Mouse (Mus musculus) forebrain, postnatal 0 days (tissue): ENCODE results near the gene Svop. TPM values are rescaled to one million over a fixed set of nuclear protein-coding genes. Genes with fewer than 3 reads are reported as not detected.

ENCODE experiments used
- ATAC-seq: fragments of 200-750 bp; cut with Nextera tagmentation; 2 replicates; pipeline ENCODE4 v1.8.0; 2017; ENCODE audit warnings: mild to moderate bottlenecking, moderate library complexity
- DNase-seq: peaks from one replicate; pipeline ENCODE4 v3.0.0-alpha.2; 2015
- H3K27ac ChIP-seq: fragments of 300-500 bp; sonication (generic); 2 replicates; pipeline ENCODE4 v1.5.1; 2014; ENCODE audit warnings: low read depth, mild to moderate bottlenecking, antibody characterized with exemption, low read length, moderate library complexity, mixed read lengths
- H3K27me3 ChIP-seq: fragments of 300-500 bp; sonication (generic); 2 replicates; pipeline ENCODE4 v1.6.1; 2014; ENCODE audit warnings: mild to moderate bottlenecking, low read length, mixed read lengths; ENCODE audit not compliant: insufficient read depth
- H3K36me3 ChIP-seq: fragments of 300-500 bp; sonication (generic); 2 replicates; pipeline ENCODE4 v1.6.1; 2014; ENCODE audit warnings: mild to moderate bottlenecking, moderate library complexity; ENCODE audit not compliant: insufficient read depth
- H3K4me1 ChIP-seq: fragments of 300-500 bp; sonication (generic); 2 replicates; pipeline ENCODE4 v1.6.1; 2014; ENCODE audit warnings: antibody characterized with exemption; ENCODE audit not compliant: insufficient read depth
- H3K4me2 ChIP-seq: fragments of 300-500 bp; sonication (generic); 2 replicates; pipeline ENCODE4 v1.6.1; 2014; ENCODE audit warnings: low read depth, mild to moderate bottlenecking, moderate library complexity
- H3K4me3 ChIP-seq: fragments of 300-500 bp; sonication (generic); 2 replicates; pipeline ENCODE4 v1.5.1; 2014; ENCODE audit warnings: low read depth, low read length, mixed read lengths
- H3K9ac ChIP-seq: fragments of 300-500 bp; sonication (generic); 2 replicates; pipeline ENCODE4 v1.6.1; 2014; ENCODE audit warnings: mild to moderate bottlenecking
- H3K9me3 ChIP-seq: fragments of 300-500 bp; sonication (generic); 2 replicates; pipeline ENCODE4 v1.6.1; 2016; ENCODE audit warnings: low read length
- CTCF ChIP-seq: sonication (generic); IDR thresholded peaks from 2 replicates; pipeline ENCODE4 v1.5.1; 2016; ENCODE audit warnings: antibody characterized with exemption, control low read depth, low read depth
- WGBS: fragments of 180-500 bp; shearing (Covaris S2); extraction: QIAGEN DNeasy Blood & Tissue Kit; methylation state at CpG from one replicate; pipeline ENCODE4 v1.1.7; 2014; 5-methylcytosine and 5-hydroxymethylcytosine counted together
- polyA plus RNA-seq: library from polyadenylated mRNA; unstranded; fragments of >200 nt; fragmentation: Nextera tagmentation; extraction: Ambion mirVana; gene quantifications from 2 replicates; pipeline ENCODE4 v1.2.1, GENCODE M21; 2015
- total RNA-seq: library from RNA; depleted of rRNA; stranded (reverse); fragments of >200 nt; gene quantifications from 2 replicates; pipeline ENCODE4 v1.2.3, GENCODE M21; 2014

The Svop gene
- total and polyA plus RNA-seq, 2 experiments from 2014 or later = 97.5 to 177 TPM

- H3K9ac ChIP-seq = no peak overlapping the region
- H3K27me3 ChIP-seq = no peaks in the 10 kb centered on the region
- H3K27ac ChIP-seq = no peak overlapping the region
- 67% methylated on average over 1 of the region's 1 CpGs for WGBS
- H3K36me3 ChIP-seq = peaks cover 37% of the 10 kb centered on the region
- peaks cover 10% of the 10 kb centered on the region; the same call in 1 of the 2 replicates for H3K4me1 ChIP-seq
- TF ChIP-seq CTCF = no peak
- DNase-seq (no peak), ATAC-seq (no peak)
- H3K9me3 ChIP-seq = no peaks in the 10 kb centered on the region
- H3K4me3 ChIP-seq = no peak overlapping the region
- H3K4me2 ChIP-seq = no peak overlapping the region
Measured at GRCm38 (mm10) chr5:114102807-114103206, 11.4 kb upstream of the Svop start.

DNA sequence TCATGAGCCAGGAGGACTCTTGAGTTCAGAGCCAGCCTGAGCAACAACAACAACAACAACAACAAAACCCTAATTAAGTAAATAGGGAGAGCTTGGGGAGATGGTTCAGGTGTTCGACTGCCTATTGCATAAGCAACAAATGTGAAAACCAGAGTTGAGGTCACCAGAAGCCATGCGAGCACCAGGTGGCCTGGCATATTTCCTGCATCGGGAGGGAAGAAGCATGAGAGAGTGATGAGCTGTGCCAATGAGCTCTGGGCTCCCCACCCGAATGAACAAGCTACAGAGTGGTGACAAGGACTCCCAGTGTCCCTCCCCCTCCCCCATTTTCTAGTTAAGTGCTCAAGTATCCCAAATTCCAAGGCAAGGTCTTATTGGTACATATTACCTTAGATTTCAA, 10.5 kb upstream of the Svop start:
- Histone ChIP-seq H3K9ac (no peak overlapping the region), H3K36me3 (peaks cover 30% of the 10 kb centered on the region), H3K27ac (no peak overlapping the region), H3K9me3 (no peaks in the 10 kb centered on the region), H3K4me3 (no peak overlapping the region), H3K27me3 (no peaks in the 10 kb centered on the region), H3K4me1 (peaks cover 10% of the 10 kb centered on the region; the same call in 1 of the 2 replicates), H3K4me2 (no peak overlapping the region)
- no peak for ATAC-seq
- DNase-seq = no peak
- no peak for TF ChIP-seq CTCF
- 82% methylated on average over 4 of the region's 4 CpGs for WGBS

DNA sequence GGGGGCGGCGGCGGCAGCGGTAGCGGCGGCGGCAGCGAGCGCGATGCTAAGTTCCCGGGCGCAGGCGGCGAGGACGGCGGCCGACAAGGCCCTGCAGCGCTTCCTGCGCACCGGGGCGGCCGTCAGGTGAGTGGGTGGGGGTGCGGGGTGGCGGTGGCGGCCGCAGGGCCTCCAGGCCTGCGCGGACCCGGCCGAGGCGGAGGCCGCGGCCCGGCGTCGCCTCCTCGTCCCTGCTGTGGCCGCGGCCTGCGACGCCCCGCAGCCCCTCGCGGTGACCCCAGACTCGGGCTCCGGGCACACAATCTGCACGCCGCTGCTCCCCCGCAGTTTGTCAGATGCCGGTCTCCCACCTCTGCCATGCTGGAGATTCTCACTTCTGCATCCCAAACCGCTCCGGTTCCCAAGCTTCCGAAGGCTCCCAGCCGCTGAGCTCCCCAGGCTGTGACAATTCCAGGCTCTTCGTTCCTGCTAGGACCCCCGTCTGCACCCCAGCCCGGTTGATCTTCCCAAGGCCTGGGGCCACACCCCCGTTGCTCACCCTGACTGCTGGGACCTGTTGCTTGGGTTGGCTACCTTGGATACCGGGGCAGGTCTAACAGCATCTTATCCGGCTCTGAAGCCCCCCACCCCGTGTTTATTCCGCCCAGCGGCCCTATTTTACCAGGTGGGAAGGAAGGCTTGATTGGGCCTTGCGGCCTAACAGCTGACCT, 9.2 kb upstream of the Svop start:
- Histone ChIP-seq H3K4me2 (peak overlapping the region; percentile 96), H3K9me3 (no peaks in the 10 kb centered on the region), H3K27ac (peak overlapping the region; percentile 77), H3K27me3 (no peaks in the 10 kb centered on the region), H3K4me1 (peaks cover 10% of the 10 kb centered on the region; the same call in 1 of the 2 replicates), H3K9ac (peak overlapping the region; percentile 92), H3K4me3 (peak overlapping the region; percentile 88), H3K36me3 (peaks cover 16% of the 10 kb centered on the region; the same call in 1 of the 2 replicates)
- peak; percentile 53 for ATAC-seq
- TF ChIP-seq CTCF = no peak
- 2% methylated on average over 47 of the region's 64 CpGs for WGBS
- DNase-seq = no peak

DNA sequence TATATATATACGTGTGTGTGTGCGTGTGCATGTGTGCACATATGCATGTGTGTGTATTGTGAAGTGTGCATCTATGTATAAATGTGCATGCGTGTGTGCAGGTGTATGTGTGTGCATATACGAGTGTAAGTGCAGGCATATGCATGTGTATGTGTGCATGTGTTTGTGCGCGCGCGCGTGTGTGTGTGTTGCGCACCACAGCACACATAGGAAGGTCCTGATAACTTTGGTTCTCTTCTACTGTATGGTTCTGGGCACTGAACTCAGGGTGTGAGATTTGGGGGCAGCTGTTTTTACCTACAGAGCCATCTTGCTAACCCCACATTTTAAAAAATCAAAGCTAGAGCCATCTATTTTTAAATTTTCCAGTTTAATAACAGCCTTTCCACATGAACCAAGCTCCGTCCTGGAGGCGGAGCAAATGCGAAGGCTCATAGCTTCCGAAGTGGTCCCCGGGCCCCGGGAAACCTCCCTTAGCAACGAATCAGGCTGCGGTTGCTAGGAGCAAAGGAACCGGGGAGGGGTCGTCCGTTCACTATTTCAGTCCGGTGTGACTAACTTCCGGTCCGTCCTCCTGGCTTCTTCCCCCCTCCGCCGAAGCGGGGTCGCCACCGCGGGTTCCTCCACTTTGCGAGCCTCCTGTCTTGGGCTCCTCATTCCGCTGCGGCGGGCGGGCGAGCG, 8.5 kb upstream of the Svop start:
- Histone ChIP-seq H3K36me3 (peaks cover 12% of the 10 kb centered on the region; the same call in 1 of the 2 replicates), H3K9ac (peak overlapping the region; percentile 92), H3K27me3 (no peaks in the 10 kb centered on the region), H3K4me2 (peak overlapping the region; percentile 96), H3K4me1 (peaks cover 10% of the 10 kb centered on the region; the same call in 1 of the 2 replicates), H3K27ac (peak overlapping the region; percentile 77), H3K9me3 (no peaks in the 10 kb centered on the region), H3K4me3 (peak overlapping the region; percentile 88)
- peak; percentile 98 for ATAC-seq
- 8% methylated on average over 36 of the region's 37 CpGs for WGBS
- peak; percentile 96 for DNase-seq
- no peak for TF ChIP-seq CTCF

DNA sequence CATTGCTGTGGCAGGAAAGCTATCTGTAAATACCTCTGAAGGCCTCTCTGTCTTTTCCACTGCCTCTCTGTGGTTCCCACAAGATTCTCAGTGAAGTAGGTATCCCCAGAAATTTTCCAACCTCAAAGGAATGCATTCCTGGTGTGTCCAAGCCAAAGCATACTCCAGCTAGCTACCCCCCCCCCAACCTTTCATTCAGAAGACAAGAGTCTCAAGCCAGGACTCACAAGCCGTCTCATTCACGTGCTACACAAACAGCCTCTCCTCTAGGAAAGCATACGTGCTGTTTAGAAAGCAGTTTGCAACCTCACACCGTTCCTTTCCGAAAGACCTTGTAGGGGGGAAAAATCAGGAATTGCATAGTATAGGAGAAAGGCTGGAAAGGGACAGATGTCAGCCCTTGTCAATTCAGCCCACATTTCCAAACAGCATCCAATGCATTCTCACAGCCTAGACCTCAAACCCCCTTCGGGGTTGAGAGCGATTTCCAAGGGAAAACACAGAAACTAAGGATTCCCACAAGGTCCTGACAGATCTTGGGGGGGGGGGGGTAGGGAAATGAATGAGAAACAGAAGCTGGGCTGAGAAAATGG, 853 bp downstream of the Svop start:
- Histone ChIP-seq H3K27me3 (no peaks in the 10 kb centered on the region), H3K9me3 (no peaks in the 10 kb centered on the region), H3K27ac (peak overlapping the region; percentile 96), H3K36me3 (no peaks in the 10 kb centered on the region), H3K4me3 (peak overlapping the region; percentile 51), H3K4me2 (peak overlapping the region; percentile 58), H3K9ac (peak overlapping the region; percentile 91), H3K4me1 (0 out of 2 replicates have a peak, but pooled peaks cover 4% of the 10 kb centered on the region)
- no peak for TF ChIP-seq CTCF
- ATAC-seq (peak; percentile 8), DNase-seq (peak; percentile 39)
- 3% methylated on average over 7 of the region's 7 CpGs for WGBS

GRCm38 (mm10) chr5:114087875-114088480, 3.4 kb downstream of the Svop start:
- H3K9me3 ChIP-seq = no peaks in the 10 kb centered on the region
- no peaks in the 10 kb centered on the region for H3K36me3 ChIP-seq
- H3K27me3 ChIP-seq = no peaks in the 10 kb centered on the region
- no peak overlapping the region for H3K4me2 ChIP-seq
- DNase-seq (no peak), ATAC-seq (no peak)
- 65% methylated on average over 12 of the region's 12 CpGs for WGBS
- no peak overlapping the region for H3K27ac ChIP-seq
- 0 out of 2 replicates have a peak, but pooled peaks cover 4% of the 10 kb centered on the region for H3K4me1 ChIP-seq
- TF ChIP-seq CTCF = no peak
- H3K9ac ChIP-seq = no peak overlapping the region
- H3K4me3 ChIP-seq = no peak overlapping the region
